Mouse (Mus musculus): ENCODE measurements around the gene Bex1.

The Bex1 gene

DNA sequence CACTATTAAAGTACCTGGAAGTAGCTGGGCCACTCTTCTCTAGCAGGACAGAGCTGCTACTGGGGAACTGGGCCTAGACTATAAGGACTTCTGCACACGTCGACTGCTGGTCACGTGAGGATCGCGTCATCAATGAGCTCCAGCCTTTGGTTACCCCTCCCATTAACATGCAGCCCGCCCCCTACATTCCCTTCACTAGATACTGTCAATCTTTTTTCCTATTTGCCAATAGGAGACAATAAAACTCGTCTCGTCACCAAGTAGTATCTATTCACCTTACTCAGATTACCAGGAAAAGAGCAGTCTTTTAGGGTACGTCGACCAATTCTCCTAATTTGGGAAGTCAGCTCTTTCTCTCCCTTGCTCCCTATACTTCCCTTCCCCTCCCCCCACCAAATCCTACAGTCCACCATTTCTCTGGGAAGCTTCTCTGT is 43.2 kb downstream of the Bex1 start, which contains the start of gene Tceal8:
Tceal8 (minus strand) TSS at position 225 of the 434 bp plus-strand sequence.
- peak; percentile 58 to 68 for DNase-seq (ENCODE audit: low spot score in 2 of 2)

DNA sequence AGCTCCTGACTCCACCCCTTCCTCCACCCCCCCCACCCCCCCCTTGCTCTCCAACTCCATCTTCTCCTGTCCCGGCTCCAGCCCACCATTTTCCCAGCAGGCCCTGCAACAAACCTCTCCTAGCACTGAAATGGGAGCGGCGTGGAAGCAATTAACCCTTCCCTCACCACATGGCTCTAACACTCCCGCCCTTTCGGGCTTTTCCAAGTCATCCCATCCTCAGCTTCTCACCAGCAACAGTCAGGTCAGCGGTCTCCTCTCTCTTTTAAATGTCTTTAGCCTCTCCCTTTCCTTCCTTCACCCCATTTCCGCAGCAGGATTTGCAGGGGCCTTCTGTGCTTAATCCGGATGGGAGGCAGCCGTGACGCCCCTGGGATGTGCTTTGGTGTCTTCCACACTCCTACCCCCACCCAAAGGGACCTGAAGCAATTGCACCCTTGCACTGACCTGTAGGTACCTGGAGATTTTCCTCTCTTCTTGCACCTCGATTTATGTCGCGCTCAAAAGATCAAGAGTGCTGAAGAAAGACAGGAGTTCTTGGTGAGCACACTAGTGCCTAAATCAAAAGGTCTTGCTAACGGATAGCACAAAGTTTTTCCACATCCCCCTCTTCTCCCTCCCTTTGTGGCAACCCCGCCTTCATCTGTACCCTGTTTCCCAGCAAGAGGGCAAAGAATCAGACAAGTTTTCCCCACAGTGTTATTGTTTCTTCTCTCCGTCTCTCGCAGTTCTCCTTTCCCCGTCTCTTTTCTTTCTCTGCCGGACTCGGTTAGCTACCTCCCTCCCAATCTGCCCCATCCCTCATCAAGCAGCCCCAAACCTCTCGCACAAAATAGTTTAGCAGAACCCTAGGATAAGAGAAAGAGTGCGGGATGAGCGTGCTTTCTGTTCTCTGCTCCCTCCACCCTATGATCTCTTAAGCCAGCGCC is 43.9 kb downstream of the Bex1 start:
- peak; percentile 38 to 44 for DNase-seq (ENCODE audit: low spot score in 2 of 2)

DNA sequence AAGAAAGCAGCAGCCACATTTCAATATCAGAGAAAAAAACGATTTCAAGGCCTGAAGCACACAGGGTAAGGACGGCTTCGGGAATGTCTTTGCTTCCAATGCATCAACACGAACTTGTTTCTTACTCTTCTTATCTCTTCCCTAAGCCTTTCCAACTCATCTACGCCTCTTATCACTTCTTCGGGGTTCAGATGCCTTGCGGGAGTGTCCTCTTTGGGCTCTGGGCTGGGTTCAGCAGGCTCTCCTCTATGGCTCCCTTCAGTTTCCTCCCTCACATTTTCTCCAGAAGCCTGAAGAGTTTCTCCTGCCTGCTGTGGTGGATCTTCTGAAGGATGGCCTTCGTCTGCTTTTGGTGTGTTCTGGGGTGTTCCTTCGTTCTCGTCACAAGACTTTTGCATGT is 44.7 kb downstream of the Bex1 start:
- DNase-seq (ENCODE audit: low spot score in 2 of 2), result no peak

Data from frontal cortex, postnatal 14 days (tissue).